Mouse (Mus musculus): Measurements from ENCODE around the gene Kmt2a. TPM values are rescaled to one million over a fixed set of nuclear protein-coding genes. Genes with fewer than 3 reads are reported as not detected.

The Kmt2a gene
- 30.4 TPM for polyA plus RNA-seq (2017; shearing (Covaris generic))

GRCm38 (mm10) chr9:44881221-44881871 lies at the start of gene Kmt2a:
Kmt2a (minus strand) TSS chr9:44881296.

DNA sequence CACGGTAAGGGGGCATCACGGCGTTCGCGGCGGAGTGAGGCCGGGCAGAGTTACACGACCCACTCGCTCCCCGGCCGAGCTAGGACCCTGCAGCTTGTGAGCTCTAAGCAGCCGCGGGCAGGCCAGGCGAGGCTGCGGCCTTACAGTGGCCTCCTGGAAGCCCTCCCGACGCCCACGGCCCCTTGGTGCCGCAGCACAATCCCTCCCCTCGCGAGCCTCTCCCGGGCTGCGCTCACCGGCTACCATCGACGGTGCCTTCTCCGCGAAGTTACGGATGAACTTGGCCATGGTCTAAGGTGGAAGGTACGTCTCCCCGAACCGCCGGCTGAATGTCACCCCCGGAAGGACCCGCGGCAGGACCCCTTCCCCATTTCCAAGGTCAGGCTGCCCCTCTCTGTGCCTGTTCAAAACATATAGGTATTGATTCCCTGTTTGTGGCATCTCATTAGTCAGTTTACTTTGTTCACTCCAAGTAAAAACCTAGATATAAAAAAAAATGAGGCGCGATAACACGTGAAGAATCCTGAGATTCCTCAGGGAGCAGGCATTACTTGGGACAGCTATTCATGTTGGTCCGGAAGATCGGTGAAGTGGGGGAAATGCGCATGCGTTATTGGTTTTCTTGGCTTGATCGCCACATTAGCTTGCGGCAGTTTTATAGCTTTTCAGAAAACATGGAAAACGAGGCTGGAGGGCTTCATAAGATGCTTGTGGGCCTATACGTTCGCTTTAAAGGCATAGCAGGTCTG lies 39.5 kb upstream of the Kmt2a start, which contains the start of gene Atp5l:
Atp5l (minus strand) TSS at position 369 of the 749 bp plus-strand sequence.

DNA sequence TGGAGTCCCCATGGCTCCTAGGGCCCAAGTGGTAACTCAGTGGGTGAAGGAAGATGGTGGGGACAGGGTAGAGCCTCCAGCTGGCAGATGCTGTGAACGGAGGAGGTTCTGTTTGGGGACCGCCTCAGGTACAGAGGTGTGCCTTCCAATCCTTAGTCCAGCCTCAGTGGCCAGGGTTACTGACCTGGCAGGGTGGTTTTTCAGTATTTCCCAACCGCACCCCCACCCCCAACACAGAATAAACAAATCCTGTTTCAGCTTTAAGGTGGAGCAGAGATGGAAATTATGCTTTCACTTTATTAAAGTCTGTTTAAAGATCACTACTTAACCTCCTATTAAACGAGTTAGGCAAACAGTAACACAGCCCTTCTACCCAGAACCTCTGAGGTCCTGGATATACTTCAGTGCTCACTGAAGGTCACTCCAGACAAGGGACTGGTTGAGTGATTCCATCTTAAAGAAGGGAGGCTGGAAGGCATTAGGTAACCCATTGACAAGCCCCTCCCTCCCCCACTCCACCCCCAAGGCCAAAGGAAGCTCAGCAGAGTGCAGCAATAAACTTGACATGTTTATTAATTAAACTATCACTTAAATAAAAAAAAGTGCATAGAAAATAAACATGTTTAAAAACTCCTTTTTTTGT lies 78.2 kb downstream of the Kmt2a start, which contains the start of gene Ttc36:
Ttc36 (minus strand) TSS at position 265 of the 643 bp plus-strand sequence.

DNA sequence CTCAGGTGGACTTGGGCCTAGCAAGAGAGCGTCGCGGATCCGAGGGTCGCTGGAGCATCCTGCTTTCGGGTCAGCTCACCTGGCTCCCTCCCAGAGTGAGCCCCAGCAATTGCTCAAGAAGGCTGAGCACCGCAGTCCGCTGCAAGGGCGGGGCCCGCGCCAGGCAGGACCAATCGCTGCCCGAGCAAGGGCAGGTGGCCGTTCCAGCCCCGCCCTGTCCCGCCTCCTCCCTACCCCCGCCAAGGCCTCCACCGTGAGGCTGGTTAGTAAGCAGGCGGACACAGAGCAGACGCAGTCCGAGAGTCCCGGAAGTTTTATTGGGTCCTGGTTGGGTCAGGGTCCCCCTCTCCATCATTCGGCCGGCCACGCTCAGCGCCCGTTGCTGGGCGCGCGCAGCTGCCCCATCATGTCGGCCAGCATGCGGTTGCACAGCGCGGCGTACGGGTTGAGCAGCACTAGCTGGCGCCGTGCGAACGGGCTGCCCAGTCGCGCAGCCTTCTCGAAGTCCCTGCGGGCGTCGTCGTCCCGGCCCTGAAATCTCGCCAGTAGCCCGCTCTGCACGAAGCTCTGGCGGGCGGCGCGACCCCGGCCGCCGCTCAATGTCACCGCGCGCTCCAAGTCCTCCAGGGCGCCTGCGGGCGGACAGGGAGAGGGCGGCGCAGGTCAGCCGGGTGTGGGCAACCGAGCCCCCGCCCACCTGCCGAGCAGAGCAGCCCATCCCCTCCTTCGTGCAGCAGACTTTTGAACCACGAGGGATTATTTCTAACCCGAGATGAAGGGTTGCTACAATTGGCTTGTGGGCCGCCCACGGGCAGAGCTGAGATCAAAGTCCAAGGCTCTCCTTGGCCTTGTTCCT lies 81.8 kb downstream of the Kmt2a start, which contains the start of gene Tmem25:
Tmem25 (minus strand) TSS at position 206 of the 856 bp plus-strand sequence.

DNA sequence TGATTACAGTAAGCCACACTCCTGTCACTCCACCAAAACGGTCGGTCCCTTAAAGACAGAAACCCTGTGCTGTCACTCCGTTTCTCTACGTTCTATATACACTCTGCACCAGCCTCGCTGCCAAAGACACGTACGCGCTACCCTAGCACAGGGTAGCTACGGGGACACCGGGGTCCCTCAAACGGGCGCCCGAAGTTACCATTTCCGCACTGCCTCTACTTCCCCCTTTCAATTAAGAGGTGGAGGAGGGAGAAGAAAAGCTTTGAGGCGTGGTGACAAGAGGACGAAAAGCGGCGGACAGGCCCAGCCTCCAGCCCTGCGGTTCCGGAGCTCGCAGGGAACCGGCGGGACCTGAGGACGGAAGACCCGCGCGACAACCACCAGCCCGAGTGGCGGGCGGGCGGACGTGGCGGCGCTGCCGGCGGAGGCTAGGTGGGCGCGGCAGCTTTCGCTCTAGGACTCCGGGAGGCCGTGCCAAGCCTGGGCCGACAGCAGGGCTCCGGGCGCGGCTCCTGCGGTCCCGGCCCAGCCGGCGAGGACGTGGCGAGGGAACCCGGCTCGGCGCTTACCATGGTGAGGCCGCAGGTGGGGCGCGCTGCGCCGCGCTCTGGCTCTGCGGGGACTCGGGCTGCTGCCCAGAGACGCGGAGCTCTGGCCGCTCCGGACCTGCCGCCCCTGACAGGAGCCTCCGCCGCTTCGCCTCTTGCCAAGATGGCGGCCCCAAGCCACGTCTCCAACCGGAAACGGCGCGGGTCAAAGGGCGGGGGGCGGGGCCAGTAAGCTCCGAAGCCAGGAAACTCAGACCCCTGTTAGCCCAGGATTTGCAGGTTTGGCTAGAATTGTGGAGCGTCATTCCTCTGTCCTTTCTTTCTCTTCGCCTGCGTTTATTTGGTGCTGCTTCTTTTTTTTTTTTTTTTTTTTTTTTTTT lies 113.7 kb downstream of the Kmt2a start, which contains the start of the genes Arcn1 and Ift46:
Arcn1 (minus strand) TSS at position 745 of the 928 bp plus-strand sequence.
Ift46 (plus strand) TSS at position 808 of the 928 bp plus-strand sequence.

Other genes starting within 250 kb of the Kmt2a start
- not detected for gene Treh, start 208.1 kb downstream of the Kmt2a start, polyA plus RNA-seq (2017; shearing (Covaris generic))
- 0.49 TPM for gene Phldb1, start 146.1 kb downstream of the Kmt2a start, polyA plus RNA-seq (2017; shearing (Covaris generic))
- gene Arcn1, start 113.5 kb downstream of the Kmt2a start, polyA plus RNA-seq (2017; shearing (Covaris generic)): 137 TPM
- 45.7 TPM for gene Ift46, start 113.4 kb downstream of the Kmt2a start, polyA plus RNA-seq (2017; shearing (Covaris generic))
- gene Tmem25, start 82.0 kb downstream of the Kmt2a start, polyA plus RNA-seq (2017; shearing (Covaris generic)): 0.26 TPM
- gene Ttc36, start 78.2 kb downstream of the Kmt2a start, polyA plus RNA-seq (2017; shearing (Covaris generic)): not detected
- gene Atp5l, start 39.4 kb upstream of the Kmt2a start, polyA plus RNA-seq (2017; shearing (Covaris generic)): 370 TPM
- gene Ube4a, start 84.3 kb upstream of the Kmt2a start, polyA plus RNA-seq (2017; shearing (Covaris generic)): 62.5 TPM
- 1,490 TPM for gene Cd3g, start 99.1 kb upstream of the Kmt2a start, polyA plus RNA-seq (2017; shearing (Covaris generic))
- 1,073 TPM for gene Cd3d, start 100.5 kb upstream of the Kmt2a start, polyA plus RNA-seq (2017; shearing (Covaris generic))
- gene Cd3e, start 128.3 kb upstream of the Kmt2a start, polyA plus RNA-seq (2017; shearing (Covaris generic)): 1,566 TPM
- gene Mpzl2, start 158.5 kb upstream of the Kmt2a start, polyA plus RNA-seq (2017; shearing (Covaris generic)): not detected
- gene Mpzl3, start 173.9 kb upstream of the Kmt2a start, polyA plus RNA-seq (2017; shearing (Covaris generic)): 17.4 TPM
- gene Jaml, start 197.9 kb upstream of the Kmt2a start, polyA plus RNA-seq (2017; shearing (Covaris generic)): 10.6 TPM
- gene Scn2b, start 236.5 kb upstream of the Kmt2a start, polyA plus RNA-seq (2017; shearing (Covaris generic)): 0.07 TPM